Mouse (Mus musculus) limb, embryonic 15.5 days (tissue): Measurements from ENCODE around the gene Rspry1. TPM values are rescaled to one million over a fixed set of nuclear protein-coding genes. Genes with fewer than 3 reads are reported as not detected.

Source experiments
- ATAC-seq: fragments of 200-750 bp; cut with Nextera tagmentation; 2 replicates; pipeline ENCODE4 v1.8.0; 2017; ENCODE audit warnings: low read depth, moderate TSS enrichment; ENCODE audit not compliant: insufficient number of reproducible peaks, low FRiP score, low TSS enrichment
- H3K27ac ChIP-seq: fragments of 300-500 bp; sonication (generic); 2 replicates; pipeline ENCODE4 v1.5.1; 2015; ENCODE audit warnings: moderate library complexity, mild to moderate bottlenecking, inconsistent platforms
- H3K27me3 ChIP-seq: fragments of 300-500 bp; sonication (generic); 2 replicates; pipeline ENCODE4 v1.6.1; 2015; ENCODE audit warnings: inconsistent platforms
- H3K36me3 ChIP-seq: fragments of 300-500 bp; sonication (generic); 2 replicates; pipeline ENCODE4 v1.6.1; 2015; ENCODE audit warnings: inconsistent platforms
- H3K4me1 ChIP-seq: fragments of 300-500 bp; sonication (generic); 2 replicates; pipeline ENCODE4 v1.6.1; 2015; ENCODE audit warnings: inconsistent platforms
- H3K4me2 ChIP-seq: fragments of 300-500 bp; sonication (generic); 2 replicates; pipeline ENCODE4 v1.6.1; 2015; ENCODE audit warnings: mild to moderate bottlenecking, inconsistent platforms
- H3K4me3 ChIP-seq: fragments of 300-500 bp; sonication (generic); 2 replicates; pipeline ENCODE4 v1.5.1; 2015; ENCODE audit warnings: mild to moderate bottlenecking, inconsistent platforms
- H3K9ac ChIP-seq: fragments of 300-500 bp; sonication (generic); 2 replicates; pipeline ENCODE4 v1.6.1; 2015; ENCODE audit warnings: inconsistent platforms
- H3K9me3 ChIP-seq: fragments of 300-500 bp; sonication (generic); 2 replicates; pipeline ENCODE4 v1.6.1; 2016; ENCODE audit warnings: inconsistent platforms
- WGBS: fragments of 180-500 bp; shearing (Covaris S2); methylation state at CpG from one replicate; pipeline ENCODE4 v1.1.7; 2015; 5-methylcytosine and 5-hydroxymethylcytosine counted together
- polyA plus RNA-seq: library from polyadenylated mRNA; unstranded; fragments of >200 nt; fragmentation: Nextera tagmentation; extraction: Ambion mirVana; gene quantifications from 2 replicates; pipeline ENCODE4 v1.2.1, GENCODE M21; 2015

Gene Rspry1
- polyA plus RNA-seq, 1 experiment from 2014 or later: 36.7 TPM

GRCm38 (mm10) chr8:94574159-94574907 lies 27.4 kb upstream of the Rspry1 start:
- Histone ChIP-seq H3K9me3 (no peaks in the 10 kb centered on the region), H3K36me3 (peaks cover 69% of the 10 kb centered on the region), H3K27me3 (no peaks in the 10 kb centered on the region), H3K9ac (no peak overlapping the region), H3K4me2 (no peak overlapping the region), H3K4me1 (peaks cover 5% of the 10 kb centered on the region; the same call in 1 of the 2 replicates), H3K4me3 (no peak overlapping the region), H3K27ac (no peak overlapping the region)
- WGBS: 89% methylated on average over 16 of the region's 16 CpGs
- ATAC-seq: no peak

DNA sequence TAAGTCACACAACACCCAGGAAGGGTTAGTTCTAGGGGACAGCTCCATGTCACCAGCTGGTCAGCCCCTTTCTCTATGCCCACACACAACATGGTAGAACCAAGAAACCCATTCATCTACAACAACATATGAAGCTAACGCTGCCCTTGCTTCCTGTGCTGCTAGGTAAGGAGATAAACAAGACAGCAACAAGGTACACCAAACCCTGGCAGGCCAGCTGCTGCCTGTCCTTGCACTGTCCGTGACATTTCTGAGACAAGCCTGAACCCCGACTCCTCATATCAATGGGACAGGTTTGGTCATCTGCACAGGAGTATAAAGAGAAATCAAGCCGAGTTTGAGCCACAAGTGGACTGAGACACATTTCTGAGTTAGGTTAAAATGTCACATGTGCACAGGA lies 26.6 kb upstream of the Rspry1 start:
- no peaks in the 10 kb centered on the region for H3K27me3 ChIP-seq
- H3K27ac ChIP-seq: no peak overlapping the region
- H3K4me3 ChIP-seq: no peak overlapping the region
- no peak overlapping the region for H3K4me2 ChIP-seq
- no peak overlapping the region for H3K9ac ChIP-seq
- WGBS: 92% methylated on average over 4 of the region's 4 CpGs
- no peak for ATAC-seq
- H3K4me1 ChIP-seq: no peaks in the 10 kb centered on the region
- H3K9me3 ChIP-seq: no peaks in the 10 kb centered on the region
- peaks cover 75% of the 10 kb centered on the region for H3K36me3 ChIP-seq

GRCm38 (mm10) chr8:94581820-94582483 lies 19.8 kb upstream of the Rspry1 start:
- WGBS: 81% methylated on average over 7 of the region's 7 CpGs
- no peak for ATAC-seq
- Histone ChIP-seq H3K36me3 (peaks cover 92% of the 10 kb centered on the region), H3K4me3 (no peak overlapping the region), H3K27ac (no peak overlapping the region), H3K4me2 (no peak overlapping the region), H3K27me3 (no peaks in the 10 kb centered on the region), H3K9ac (no peak overlapping the region), H3K4me1 (no peaks in the 10 kb centered on the region), H3K9me3 (no peaks in the 10 kb centered on the region)

- Histone ChIP-seq H3K9me3 (no peaks in the 10 kb centered on the region), H3K9ac (no peak overlapping the region), H3K4me3 (no peak overlapping the region), H3K4me2 (no peak overlapping the region), H3K27me3 (no peaks in the 10 kb centered on the region), H3K4me1 (no peaks in the 10 kb centered on the region), H3K36me3 (peaks cover 92% of the 10 kb centered on the region), H3K27ac (no peak overlapping the region)
- no peak for ATAC-seq
- 86% methylated on average over 6 of the region's 6 CpGs for WGBS
Observed at GRCm38 (mm10) chr8:94582569-94582968, 19.2 kb upstream of the Rspry1 start.

DNA sequence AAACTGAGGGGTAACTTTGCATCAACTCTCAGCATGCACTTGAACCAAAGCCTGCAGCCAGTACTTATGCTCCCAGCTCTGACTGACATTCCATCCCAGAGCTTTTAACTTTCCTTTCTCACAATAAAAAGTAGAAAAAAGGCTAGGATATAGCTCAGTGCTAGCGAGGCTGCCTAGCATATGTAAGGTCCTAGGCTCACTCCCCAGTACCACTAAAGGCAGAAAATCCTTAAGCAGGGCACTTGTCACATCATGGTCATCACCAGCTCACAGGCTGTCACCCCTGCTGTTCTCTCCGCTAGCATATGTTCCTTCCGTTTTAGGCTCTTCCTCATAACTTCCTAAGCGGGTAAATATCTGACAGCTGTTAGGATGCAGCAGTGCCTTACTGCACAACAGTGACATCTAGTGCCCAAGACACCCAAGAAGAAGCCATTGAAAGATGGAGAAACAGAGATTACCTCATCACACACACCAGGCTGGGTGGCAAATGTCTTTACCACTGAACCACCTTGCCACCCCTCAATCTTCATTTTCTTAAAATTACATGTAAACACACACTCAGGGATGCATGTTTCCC lies 17.4 kb upstream of the Rspry1 start:
- WGBS: 44% methylated on average over 4 of the region's 4 CpGs
- no peak for ATAC-seq
- H3K4me2 ChIP-seq: no peak overlapping the region
- H3K4me1 ChIP-seq: no peaks in the 10 kb centered on the region
- H3K27ac ChIP-seq: no peak overlapping the region
- H3K4me3 ChIP-seq: no peak overlapping the region
- H3K27me3 ChIP-seq: no peaks in the 10 kb centered on the region
- peaks cover 92% of the 10 kb centered on the region for H3K36me3 ChIP-seq
- no peak overlapping the region for H3K9ac ChIP-seq
- no peaks in the 10 kb centered on the region for H3K9me3 ChIP-seq

- H3K9ac ChIP-seq: no peak overlapping the region
Observed at GRCm38 (mm10) chr8:94591691-94592090, 10.0 kb upstream of the Rspry1 start.

DNA sequence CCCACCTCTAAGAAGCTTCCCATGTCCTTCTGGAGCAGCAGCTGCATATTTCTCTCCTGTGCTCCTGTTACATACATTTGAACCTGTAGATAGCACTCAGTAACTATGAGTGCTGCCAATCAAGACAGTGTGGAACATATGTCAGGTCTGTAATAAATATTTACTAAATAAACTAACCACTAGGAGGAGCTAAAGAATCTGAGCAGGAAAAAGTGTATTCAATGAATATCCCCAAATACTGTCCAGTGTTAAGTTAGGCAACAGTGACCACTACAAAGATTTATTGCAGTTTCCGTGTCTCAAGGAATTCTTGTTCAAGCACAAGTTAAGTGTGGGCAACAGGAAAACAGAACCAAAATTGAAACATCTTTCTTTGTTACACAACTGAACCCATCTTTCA lies 7.5 kb upstream of the Rspry1 start:
- Histone ChIP-seq H3K36me3 (peaks cover 6% of the 10 kb centered on the region; the same call in 1 of the 2 replicates), H3K4me3 (no peak overlapping the region), H3K9me3 (no peaks in the 10 kb centered on the region), H3K27ac (no peak overlapping the region), H3K9ac (no peak overlapping the region), H3K4me2 (no peak overlapping the region), H3K27me3 (no peaks in the 10 kb centered on the region), H3K4me1 (0 out of 2 replicates have a peak, but pooled peaks cover 3% of the 10 kb centered on the region)
- ATAC-seq: no peak
- 63% methylated on average over 1 of the region's 1 CpGs for WGBS

More at GRCm38 (mm10) chr8:94591691-94592090, 10.0 kb upstream of the Rspry1 start:
- H3K9me3 ChIP-seq: no peaks in the 10 kb centered on the region
- no peaks in the 10 kb centered on the region for H3K27me3 ChIP-seq
- no peak overlapping the region for H3K27ac ChIP-seq
- H3K4me2 ChIP-seq: no peak overlapping the region
- no peak for ATAC-seq
- WGBS: 75% methylated on average over 4 of the region's 4 CpGs
- H3K4me3 ChIP-seq: no peak overlapping the region
- peaks cover 31% of the 10 kb centered on the region for H3K36me3 ChIP-seq
- no peaks in the 10 kb centered on the region for H3K4me1 ChIP-seq

DNA sequence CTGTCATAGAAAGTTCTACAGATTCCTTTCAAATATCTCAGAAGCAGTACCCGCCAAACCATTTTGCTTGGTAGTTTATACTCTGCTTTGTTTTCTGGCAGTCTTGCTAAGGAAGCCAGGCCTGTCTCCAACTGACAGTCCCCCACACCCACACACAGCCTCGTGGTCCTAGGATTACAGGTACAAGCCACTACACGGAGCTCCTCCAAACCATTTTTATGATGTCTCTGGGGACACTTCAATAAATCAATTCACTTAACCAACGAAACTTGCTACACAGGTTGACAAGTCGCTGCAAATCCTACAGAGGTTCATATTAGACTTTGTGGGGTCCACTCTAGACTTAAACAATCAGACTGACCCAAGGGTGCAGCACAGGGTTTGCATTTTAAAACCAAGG lies 1.3 kb upstream of the Rspry1 start:
- no peaks in the 10 kb centered on the region; the same call in 1 of the 2 replicates for H3K36me3 ChIP-seq
- H3K27me3 ChIP-seq: no peaks in the 10 kb centered on the region
- H3K4me3 ChIP-seq: peak overlapping the region; percentile 85
- H3K4me1 ChIP-seq: peaks cover 21% of the 10 kb centered on the region
- no peak for ATAC-seq
- H3K27ac ChIP-seq: peak overlapping the region; percentile 94; the same call in 1 of the 2 replicates
- H3K9me3 ChIP-seq: no peaks in the 10 kb centered on the region
- H3K4me2 ChIP-seq: peak overlapping the region; percentile 81
- peak overlapping the region; percentile 88 for H3K9ac ChIP-seq
- WGBS: 10% methylated on average over 5 of the region's 5 CpGs

DNA sequence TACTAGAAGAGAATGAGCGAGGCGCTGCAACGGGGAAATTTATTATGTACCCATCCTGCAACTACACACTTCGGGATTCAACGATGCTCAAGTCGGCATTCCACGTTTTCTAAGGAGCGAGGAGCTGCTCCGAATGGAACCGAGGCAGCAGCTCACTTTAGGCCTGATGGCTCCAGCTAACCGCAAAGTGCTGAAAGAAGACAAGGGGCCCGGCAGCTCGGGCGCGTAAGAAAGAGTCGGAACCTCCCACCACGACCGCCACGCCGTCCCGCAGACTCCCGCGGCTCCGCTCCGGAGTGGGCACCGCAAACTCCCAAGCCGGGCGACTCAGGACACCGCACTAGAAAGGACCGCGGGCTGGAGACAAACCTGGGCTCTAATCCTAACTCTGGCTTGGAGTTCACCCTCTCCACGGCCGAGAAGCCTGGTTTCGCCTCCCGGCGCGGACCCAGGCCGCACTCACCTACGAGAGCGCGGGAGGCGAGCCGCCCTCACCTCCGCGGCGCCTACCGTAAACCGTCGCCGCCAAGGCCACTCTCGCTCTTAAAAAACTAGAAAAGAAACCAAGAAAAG lies 617 bp upstream of the Rspry1 start:
- Histone ChIP-seq H3K4me3 (peak overlapping the region; percentile 85), H3K4me2 (peak overlapping the region; percentile 81), H3K27ac (peak overlapping the region; percentile 94), H3K4me1 (peaks cover 21% of the 10 kb centered on the region), H3K36me3 (no peaks in the 10 kb centered on the region; the same call in 1 of the 2 replicates), H3K9me3 (no peaks in the 10 kb centered on the region), H3K27me3 (no peaks in the 10 kb centered on the region), H3K9ac (peak overlapping the region; percentile 88)
- peak; percentile 14; the same call in 1 of the 2 replicates for ATAC-seq
- under 1% methylated on average over 51 of the region's 51 CpGs for WGBS

GRCm38 (mm10) chr8:94602471-94603131 lies 864 bp downstream of the Rspry1 start:
- H3K9me3 ChIP-seq: no peaks in the 10 kb centered on the region
- under 1% methylated on average over 31 of the region's 31 CpGs for WGBS
- H3K4me3 ChIP-seq: peak overlapping the region; percentile 85
- H3K27me3 ChIP-seq: no peaks in the 10 kb centered on the region
- peaks cover 21% of the 10 kb centered on the region for H3K4me1 ChIP-seq
- H3K36me3 ChIP-seq: no peaks in the 10 kb centered on the region
- H3K27ac ChIP-seq: peak overlapping the region; percentile 75
- H3K4me2 ChIP-seq: peak overlapping the region; percentile 90
- ATAC-seq: no peak
- peak overlapping the region; percentile 89 for H3K9ac ChIP-seq

DNA sequence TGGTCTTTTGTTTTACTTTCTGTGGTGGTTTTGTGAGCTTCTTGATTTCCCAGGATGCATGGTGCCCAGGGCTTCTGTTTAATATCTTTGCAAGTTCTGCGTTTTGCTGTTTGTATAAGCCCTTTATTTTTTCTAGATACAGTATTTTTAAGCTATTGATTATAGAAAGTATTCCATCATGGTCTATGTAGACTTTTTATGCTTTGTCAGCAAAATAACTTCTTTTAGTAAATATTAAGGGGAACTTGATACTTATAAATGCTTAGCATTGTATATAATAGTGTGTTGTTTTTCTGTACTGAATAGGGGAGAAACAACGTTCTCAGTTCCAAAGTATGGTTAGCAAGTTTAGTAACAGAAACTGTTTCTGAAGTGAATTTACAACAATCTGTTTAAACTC lies 2.3 kb downstream of the Rspry1 start:
- WGBS: 84% methylated on average over 2 of the region's 2 CpGs
- Histone ChIP-seq H3K36me3 (no peaks in the 10 kb centered on the region), H3K27ac (no peak overlapping the region), H3K4me2 (no peak overlapping the region), H3K27me3 (no peaks in the 10 kb centered on the region), H3K4me1 (peaks cover 18% of the 10 kb centered on the region), H3K9me3 (no peaks in the 10 kb centered on the region), H3K9ac (no peak overlapping the region), H3K4me3 (no peak overlapping the region)
- no peak for ATAC-seq
